Mouse (Mus musculus) midbrain, postnatal 0 days (tissue): Measurements from ENCODE around the gene Tiam2. TPM values are rescaled to one million over a fixed set of nuclear protein-coding genes. Genes with fewer than 3 reads are reported as not detected.

Experiments
- ATAC-seq: fragments of 200-750 bp; cut with Nextera tagmentation; 2 replicates; pipeline ENCODE4 v1.8.0; 2017; ENCODE audit warnings: moderate number of reproducible peaks, mild to moderate bottlenecking, moderate TSS enrichment, moderate library complexity; ENCODE audit not compliant: low FRiP score
- DNase-seq: peaks from one replicate; pipeline ENCODE4 v3.0.0-alpha.2; 2015; ENCODE audit warnings: low spot score
- H3K27ac ChIP-seq: fragments of 300-500 bp; sonication (generic); 2 replicates; pipeline ENCODE4 v1.5.1; 2014; ENCODE audit warnings: low read depth, mild to moderate bottlenecking, low read length, mixed read lengths
- H3K27me3 ChIP-seq: fragments of 300-500 bp; sonication (generic); 2 replicates; pipeline ENCODE4 v1.6.1; 2014; ENCODE audit warnings: low read length, control low read depth, mixed read lengths; ENCODE audit not compliant: insufficient read depth
- H3K36me3 ChIP-seq: fragments of 300-500 bp; sonication (generic); 2 replicates; pipeline ENCODE4 v1.6.1; 2014; ENCODE audit warnings: low read length, control low read depth, mixed read lengths; ENCODE audit not compliant: insufficient read depth
- H3K4me1 ChIP-seq: fragments of 300-500 bp; sonication (generic); 2 replicates; pipeline ENCODE4 v1.6.1; 2014; ENCODE audit warnings: mild to moderate bottlenecking, control low read depth, antibody characterized with exemption, low read length, mixed read lengths; ENCODE audit not compliant: insufficient read depth
- H3K4me2 ChIP-seq: fragments of 300-500 bp; sonication (generic); 2 replicates; pipeline ENCODE4 v1.6.1; 2014; ENCODE audit warnings: low read depth, mild to moderate bottlenecking, low read length, mixed read lengths; ENCODE audit not compliant: poor library complexity, severe bottlenecking
- H3K4me3 ChIP-seq: fragments of 300-500 bp; sonication (generic); 2 replicates; pipeline ENCODE4 v1.5.1; 2014; ENCODE audit warnings: low read depth, mild to moderate bottlenecking, low read length, moderate library complexity
- H3K9ac ChIP-seq: fragments of 300-500 bp; sonication (generic); replicated peaks from 2 replicates; pipeline ENCODE4 v1.6.1; 2014; ENCODE audit warnings: mild to moderate bottlenecking, low read length, moderate library complexity, mixed read lengths; ENCODE audit not compliant: poor library complexity, severe bottlenecking
- H3K9me3 ChIP-seq: fragments of 300-500 bp; sonication (generic); 2 replicates; pipeline ENCODE4 v1.6.1; 2016; ENCODE audit warnings: low read length, control low read depth
- CTCF ChIP-seq: IDR thresholded peaks from 2 replicates; pipeline ENCODE4 v1.5.1; 2016; ENCODE audit warnings: antibody characterized with exemption, mild to moderate bottlenecking
- WGBS: fragments of 180-500 bp; shearing (Covaris S2); extraction: QIAGEN DNeasy Blood & Tissue Kit; methylation state at CpG from one replicate; pipeline ENCODE4 v1.1.7; 2014; 5-methylcytosine and 5-hydroxymethylcytosine counted together
- polyA plus RNA-seq: library from polyadenylated mRNA; unstranded; fragments of >200 nt; fragmentation: Nextera tagmentation; extraction: Ambion mirVana; gene quantifications from 2 replicates; pipeline ENCODE4 v1.2.1, GENCODE M21; 2015
- total RNA-seq: library from RNA; depleted of rRNA; stranded (reverse); fragments of >200 nt; gene quantifications from 2 replicates; pipeline ENCODE4 v1.2.3, GENCODE M21; 2014

The Tiam2 gene
- total and polyA plus RNA-seq, 2 experiments from 2014 or later: 1.7 to 6.9 TPM

GRCm38 (mm10) chr17:3389741-3390140 lies 63.4 kb downstream of the Tiam2 start:
- DNase-seq (no peak), ATAC-seq (no peak)
- H3K4me3 ChIP-seq: no peak overlapping the region
- no peak for TF ChIP-seq CTCF
- WGBS: 85% methylated on average over 4 of the region's 4 CpGs
- no peaks in the 10 kb centered on the region for H3K27me3 ChIP-seq
- no peak overlapping the region for H3K27ac ChIP-seq
- no peak overlapping the region for H3K4me2 ChIP-seq
- no peaks in the 10 kb centered on the region for H3K36me3 ChIP-seq
- H3K9ac ChIP-seq: no peak overlapping the region
- H3K9me3 ChIP-seq: no peaks in the 10 kb centered on the region
- H3K4me1 ChIP-seq: no peaks in the 10 kb centered on the region

- Histone ChIP-seq H3K27ac (no peak overlapping the region), H3K27me3 (no peaks in the 10 kb centered on the region), H3K4me3 (no peak overlapping the region), H3K4me2 (no peak overlapping the region), H3K9ac (no peak overlapping the region), H3K36me3 (no peaks in the 10 kb centered on the region), H3K9me3 (no peaks in the 10 kb centered on the region), H3K4me1 (no peaks in the 10 kb centered on the region)
- TF ChIP-seq CTCF: no peak
- ATAC-seq: no peak
- no peak for DNase-seq
- 85% methylated on average over 2 of the region's 2 CpGs for WGBS
Measured at GRCm38 (mm10) chr17:3393981-3394380, 67.6 kb downstream of the Tiam2 start.

GRCm38 (mm10) chr17:3394985-3395384 lies 68.6 kb downstream of the Tiam2 start:
- H3K4me2 ChIP-seq: no peak overlapping the region
- H3K9ac ChIP-seq: no peak overlapping the region
- H3K27ac ChIP-seq: no peak overlapping the region
- DNase-seq: no peak
- no peaks in the 10 kb centered on the region for H3K36me3 ChIP-seq
- TF ChIP-seq CTCF: no peak
- no peak overlapping the region for H3K4me3 ChIP-seq
- ATAC-seq: no peak
- no peaks in the 10 kb centered on the region for H3K27me3 ChIP-seq
- no peaks in the 10 kb centered on the region for H3K9me3 ChIP-seq
- 84% methylated on average over 2 of the region's 2 CpGs for WGBS
- H3K4me1 ChIP-seq: no peaks in the 10 kb centered on the region

- Histone ChIP-seq H3K4me1 (no peaks in the 10 kb centered on the region), H3K27me3 (no peaks in the 10 kb centered on the region), H3K9me3 (no peaks in the 10 kb centered on the region), H3K27ac (no peak overlapping the region), H3K36me3 (no peaks in the 10 kb centered on the region), H3K4me3 (no peak overlapping the region), H3K4me2 (no peak overlapping the region), H3K9ac (no peak overlapping the region)
- TF ChIP-seq CTCF: no peak
- DNase-seq: no peak
- WGBS: 75% methylated on average over 12 of the region's 12 CpGs
- ATAC-seq: no peak
Measured at GRCm38 (mm10) chr17:3396881-3397281, 70.5 kb downstream of the Tiam2 start.

- Histone ChIP-seq H3K4me2 (no peak overlapping the region), H3K36me3 (no peaks in the 10 kb centered on the region), H3K27me3 (no peaks in the 10 kb centered on the region), H3K27ac (no peak overlapping the region), H3K4me1 (no peaks in the 10 kb centered on the region), H3K4me3 (no peak overlapping the region), H3K9ac (no peak overlapping the region), H3K9me3 (no peaks in the 10 kb centered on the region)
- DNase-seq: no peak
- no peak for ATAC-seq
- TF ChIP-seq CTCF: no peak
- 70% methylated on average over 5 of the region's 5 CpGs for WGBS
Measured at GRCm38 (mm10) chr17:3397836-3398235, 71.5 kb downstream of the Tiam2 start.

- no peak for ATAC-seq
Measured at GRCm38 (mm10) chr17:3405350-3406073, 79.1 kb downstream of the Tiam2 start.

More at GRCm38 (mm10) chr17:3405350-3406073, 79.1 kb downstream of the Tiam2 start:
- Histone ChIP-seq H3K27me3 (no peaks in the 10 kb centered on the region), H3K9ac (no peak overlapping the region), H3K4me2 (no peak overlapping the region), H3K27ac (no peak overlapping the region), H3K9me3 (no peaks in the 10 kb centered on the region), H3K4me3 (no peak overlapping the region), H3K4me1 (no peaks in the 10 kb centered on the region), H3K36me3 (no peaks in the 10 kb centered on the region)
- no peak for DNase-seq
- no peak for TF ChIP-seq CTCF
- WGBS: 82% methylated on average over 9 of the region's 9 CpGs
